In genomic region chr10:110317275-110317674, GRCm38 (mm10) we compare ENCODE assay signal across 20 mouse cellular contexts.
DNase-seq lines count a peak whose midpoint lies in the region; ATAC-seq and TF ChIP-seq lines count a peak whose summit lies in the region.
"Had no signal": no experiment of that assay in that cellular context is flagged by ENCODE, and none has a peak within 500 bp of the region (broad histone marks: within the 10 kb centered on the region; RNA-seq: fewer than 3 reads in every experiment).

No protein-coding gene starts in this region.

- no peak overlapping the region for H3K27ac ChIP-seq in kidney, embryonic 14.5 days (ENCODE audit: low read depth, low read length)
- H3K27ac ChIP-seq in kidney, adult 2 months (ENCODE audit: insufficient read depth, low read depth, low read length): no peak overlapping the region
- no peak overlapping the region for H3K27ac ChIP-seq in kidney, postnatal 0 days
- no peak overlapping the region for H3K27ac ChIP-seq in lung, embryonic 16.5 days (ENCODE audit: low read length)
- H3K27ac ChIP-seq: forebrain, embryonic 10.5 days; forebrain, embryonic 13.5 days; gastrocnemius, adult 2 months; hindbrain, embryonic 12.5 days; hindbrain, embryonic 15.5 days had no signal

- WGBS in kidney, embryonic 14.5 days: 41% methylated on average over 5 of the region's 5 CpGs
- 46% methylated on average over 5 of the region's 5 CpGs for WGBS in kidney, adult 2 months
- WGBS in kidney, postnatal 0 days: 44% methylated on average over 5 of the region's 5 CpGs
- 41% methylated on average over 5 of the region's 5 CpGs for WGBS in lung, embryonic 16.5 days
- 63% methylated on average over 5 of the region's 5 CpGs for WGBS in lung, adult 2 months

- ATAC-seq in kidney, embryonic 14.5 days (ENCODE audit: low FRiP score, low TSS enrichment): peak; percentile 73
- peak; percentile 44; the same call in 1 of the 2 replicates for ATAC-seq in kidney, postnatal 0 days (replicated peaks; ENCODE audit: low FRiP score, low read depth)
- ATAC-seq in lung, embryonic 16.5 days (ENCODE audit: low read depth): peak; percentile 67
- ATAC-seq: forebrain, embryonic 13.5 days; forebrain, embryonic 16.5 days had no signal

- no peak for DNase-seq in kidney, adult 2 months
- no peak for DNase-seq in kidney, postnatal 0 days (ENCODE audit: low spot score)
- DNase-seq in kidney, postnatal 14 days: no peak
- DNase-seq in lung, adult 2 months: no peak
- DNase-seq: adrenal gland, postnatal 10 days; adrenal gland, postnatal 36 days; cerebellum, adult 18-20 months; cerebellum, adult 9-10 months; cerebellum, postnatal 14 days; gastrocnemius, adult 2 months; gastrocnemius, postnatal 14 days; heart, adult 11 months had no signal

- H3K4me2 ChIP-seq in kidney, embryonic 14.5 days (replicated peaks; ENCODE audit: low read depth, low read length): no peak overlapping the region
- H3K4me2 ChIP-seq in kidney, postnatal 0 days (ENCODE audit: low read length): no peak overlapping the region
- no peak overlapping the region for H3K4me2 ChIP-seq in lung, embryonic 16.5 days (ENCODE audit: low read depth, low read length)
- H3K4me2 ChIP-seq: forebrain, embryonic 13.5 days; heart, embryonic 11.5 days; hindbrain, embryonic 12.5 days; hindbrain, embryonic 15.5 days had no signal

- H3K4me1 ChIP-seq in kidney, embryonic 14.5 days (ENCODE audit: control insufficient read depth, insufficient read depth, low read length): no peaks in the 10 kb centered on the region
- no peaks in the 10 kb centered on the region for H3K4me1 ChIP-seq in kidney, adult 2 months (ENCODE audit: control insufficient read depth, insufficient read depth, low read length)
- H3K4me1 ChIP-seq in kidney, postnatal 0 days (replicated peaks; ENCODE audit: insufficient read depth, low read length): no peaks in the 10 kb centered on the region
- no peaks in the 10 kb centered on the region for H3K4me1 ChIP-seq in lung, embryonic 16.5 days (replicated peaks; ENCODE audit: control insufficient read depth, insufficient read depth, low read length)
- H3K4me1 ChIP-seq in lung, adult 2 months (ENCODE audit: control insufficient read depth, insufficient read depth, low read length): no peaks in the 10 kb centered on the region

- no peaks in the 10 kb centered on the region for H3K36me3 ChIP-seq in kidney, embryonic 14.5 days (ENCODE audit: control insufficient read depth, insufficient read depth, low read length)
- no peaks in the 10 kb centered on the region for H3K36me3 ChIP-seq in kidney, adult 2 months (ENCODE audit: control insufficient read depth, insufficient read depth, low read length)
- no peaks in the 10 kb centered on the region for H3K36me3 ChIP-seq in kidney, postnatal 0 days (ENCODE audit: insufficient read depth, low read length)
- H3K36me3 ChIP-seq in lung, embryonic 16.5 days (ENCODE audit: control insufficient read depth, insufficient read depth, low read length): no peaks in the 10 kb centered on the region
- H3K36me3 ChIP-seq: forebrain, embryonic 10.5 days; hindbrain, embryonic 12.5 days; hindbrain, embryonic 15.5 days had no signal

- no peak for TF ChIP-seq CTCF in kidney, adult 2 months (conservative IDR thresholded peaks at IDR 0.05; ENCODE audit: insufficient read depth, insufficient read length, low read depth, low read length)
- no peak for TF ChIP-seq CTCF in kidney, postnatal 0 days (IDR thresholded peaks at IDR 0.05; ENCODE audit: low read depth)
- no peak for TF ChIP-seq CTCF in lung, adult 2 months (IDR thresholded peaks at IDR 0.05; ENCODE audit: insufficient read depth, low read length)

- no peak for TF ChIP-seq POLR2A in kidney, adult 2 months (IDR thresholded peaks at IDR 0.05; ENCODE audit: low read depth, low read length)
- no peak for TF ChIP-seq POLR2A in lung, adult 2 months (IDR thresholded peaks at IDR 0.05; ENCODE audit: borderline replicate concordance, extremely low read depth, low read depth, low read length)

- H3K9ac ChIP-seq in kidney, embryonic 14.5 days (ENCODE audit: low read depth, low read length): no peak overlapping the region
- no peak overlapping the region for H3K9ac ChIP-seq in kidney, postnatal 0 days (ENCODE audit: low read depth, low read length)
- H3K9ac ChIP-seq in lung, embryonic 16.5 days (ENCODE audit: low read length): no peak overlapping the region
- H3K9ac ChIP-seq: forebrain, embryonic 13.5 days; hindbrain, embryonic 12.5 days; hindbrain, embryonic 15.5 days had no signal

- 0 out of 2 replicates have a peak, but pooled peaks cover 3% of the 10 kb centered on the region for H3K9me3 ChIP-seq in kidney, embryonic 14.5 days (ENCODE audit: control insufficient read depth, low read length)
- H3K9me3 ChIP-seq in kidney, postnatal 0 days (replicated peaks; ENCODE audit: low read length): no peaks in the 10 kb centered on the region
- H3K9me3 ChIP-seq in lung, embryonic 16.5 days (ENCODE audit: control insufficient read depth, low read length): no peaks in the 10 kb centered on the region
- H3K9me3 ChIP-seq: forebrain, embryonic 10.5 days; hindbrain, embryonic 15.5 days had no signal

- H3K27me3 ChIP-seq in kidney, embryonic 14.5 days (ENCODE audit: control insufficient read depth, insufficient read depth, low read length): no peaks in the 10 kb centered on the region
- no peaks in the 10 kb centered on the region; the same call in 1 of the 2 replicates for H3K27me3 ChIP-seq in kidney, adult 2 months (replicated peaks; ENCODE audit: control insufficient read depth, insufficient read depth, low read length)
- no peaks in the 10 kb centered on the region for H3K27me3 ChIP-seq in kidney, postnatal 0 days (ENCODE audit: insufficient read depth, low read length)
- no peaks in the 10 kb centered on the region for H3K27me3 ChIP-seq in lung, embryonic 16.5 days (ENCODE audit: control insufficient read depth, insufficient read depth, low read depth, low read length)
- H3K27me3 ChIP-seq: forebrain, embryonic 13.5 days; hindbrain, embryonic 12.5 days; hindbrain, embryonic 15.5 days had no signal

- no peak overlapping the region for H3K4me3 ChIP-seq in kidney, embryonic 14.5 days (ENCODE audit: low read length)
- H3K4me3 ChIP-seq in kidney, adult 2 months (ENCODE audit: insufficient read depth, low read depth, low read length): no peak overlapping the region
- no peak overlapping the region for H3K4me3 ChIP-seq in kidney, postnatal 0 days (replicated peaks; ENCODE audit: low read depth, low read length)
- H3K4me3 ChIP-seq in lung, embryonic 16.5 days (ENCODE audit: low read length): no peak overlapping the region
- H3K4me3 ChIP-seq in lung, adult 2 months (replicated peaks; ENCODE audit: extremely low read depth, low read depth, low read length): no peak overlapping the region
- H3K4me3 ChIP-seq: forebrain, embryonic 10.5 days; forebrain, embryonic 13.5 days; gastrocnemius, adult 2 months; hindbrain, embryonic 12.5 days; hindbrain, embryonic 15.5 days had no signal
